Mouse (Mus musculus) CD4-positive helper T cell, adult 2 months (primary cell): Measurements from ENCODE around the gene Ing1.
A peak's percentile ranks its signal among the peaks of the same experiment; 100 is the strongest.
"Not testable (repeated sequence)": the region's sequence is repeated elsewhere in the genome, so short reads cannot be mapped to it uniquely, and the experiment has no call there.

Experiments used
- DNase-seq: peaks from one replicate; pipeline ENCODE4 v3.0.0-alpha.2; 2012; ENCODE audit warnings: low read depth, missing footprints, low spot score

Ing1 gene

DNA sequence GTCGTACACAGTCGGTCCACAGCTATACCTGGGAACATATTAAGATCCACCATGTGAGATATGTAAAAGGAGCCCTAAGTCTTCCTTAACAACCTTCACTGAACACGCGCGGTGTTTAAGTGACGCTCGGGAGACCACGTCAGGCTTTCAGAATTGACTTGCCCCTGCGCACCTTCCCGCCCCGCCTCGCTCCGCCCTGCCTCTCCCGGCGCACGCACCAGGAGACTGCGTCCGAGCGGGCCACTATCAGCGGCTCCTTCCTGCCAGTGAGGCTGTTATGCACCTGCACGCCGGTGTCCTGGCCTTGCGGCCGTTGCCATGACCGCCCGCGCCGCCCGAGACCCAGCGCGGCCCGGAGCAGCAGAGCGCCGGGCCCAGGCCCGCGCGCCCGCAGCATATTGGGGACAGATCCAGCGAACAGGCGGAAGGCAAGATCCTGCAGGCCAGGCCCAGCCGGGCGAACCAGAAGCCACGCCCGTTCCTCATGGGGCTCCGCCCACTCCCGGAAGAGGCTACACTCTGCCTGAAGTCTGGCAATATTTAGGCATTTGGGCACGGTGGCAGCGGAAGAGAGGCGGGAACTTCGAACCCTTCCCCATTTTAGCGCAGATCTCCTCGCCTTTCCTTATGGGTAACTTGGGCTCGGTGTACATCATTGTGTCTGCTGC, 5.0 kb upstream of the Ing1 start, which contains the start of gene Cars2:
Gene Cars2, minus strand, starts transcription at position 503 of the 668 bp plus-strand sequence.
- DNase-seq = peak; percentile 92

DNA sequence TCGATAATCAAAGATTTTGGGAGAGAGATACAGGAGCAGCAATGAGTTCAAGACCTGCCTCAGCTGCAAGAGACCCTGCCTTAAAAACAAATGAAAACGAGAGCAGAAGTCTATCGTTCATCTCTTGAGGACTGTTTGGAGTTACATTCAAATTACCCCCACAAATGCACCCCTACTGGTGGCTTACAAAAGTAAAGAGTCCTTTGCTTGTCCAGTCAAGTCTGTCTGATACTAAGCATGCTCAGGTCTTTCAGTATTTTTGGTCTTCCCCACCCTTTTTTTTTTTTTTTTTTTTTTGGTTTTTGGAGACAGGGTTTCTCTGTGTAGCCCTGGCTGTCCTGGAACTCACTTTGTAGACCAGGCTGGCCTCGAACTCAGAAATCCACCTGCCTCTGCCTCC, 3.9 kb upstream of the Ing1 start:
- not testable (repeated sequence) for DNase-seq

DNA sequence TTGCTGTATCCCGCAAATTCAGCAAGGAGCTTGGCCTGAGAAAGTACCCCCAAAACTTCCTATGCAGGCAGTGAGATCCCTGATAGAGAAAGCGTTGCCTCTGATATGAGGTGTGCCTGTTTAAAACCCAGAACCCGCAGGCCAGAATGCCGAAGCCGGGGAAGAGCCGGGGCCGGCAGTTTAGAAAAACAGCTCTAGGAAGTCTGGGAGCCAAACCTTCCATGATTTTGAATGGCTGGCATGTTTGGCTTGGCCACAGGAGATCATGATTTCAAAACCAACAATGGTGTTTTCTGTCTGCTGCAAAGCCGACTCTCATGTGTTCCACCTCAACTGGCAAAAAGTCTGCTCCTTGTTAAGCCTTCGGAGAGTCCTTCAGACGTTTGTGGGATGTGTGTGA, 3.0 kb upstream of the Ing1 start:
- DNase-seq = no peak

DNA sequence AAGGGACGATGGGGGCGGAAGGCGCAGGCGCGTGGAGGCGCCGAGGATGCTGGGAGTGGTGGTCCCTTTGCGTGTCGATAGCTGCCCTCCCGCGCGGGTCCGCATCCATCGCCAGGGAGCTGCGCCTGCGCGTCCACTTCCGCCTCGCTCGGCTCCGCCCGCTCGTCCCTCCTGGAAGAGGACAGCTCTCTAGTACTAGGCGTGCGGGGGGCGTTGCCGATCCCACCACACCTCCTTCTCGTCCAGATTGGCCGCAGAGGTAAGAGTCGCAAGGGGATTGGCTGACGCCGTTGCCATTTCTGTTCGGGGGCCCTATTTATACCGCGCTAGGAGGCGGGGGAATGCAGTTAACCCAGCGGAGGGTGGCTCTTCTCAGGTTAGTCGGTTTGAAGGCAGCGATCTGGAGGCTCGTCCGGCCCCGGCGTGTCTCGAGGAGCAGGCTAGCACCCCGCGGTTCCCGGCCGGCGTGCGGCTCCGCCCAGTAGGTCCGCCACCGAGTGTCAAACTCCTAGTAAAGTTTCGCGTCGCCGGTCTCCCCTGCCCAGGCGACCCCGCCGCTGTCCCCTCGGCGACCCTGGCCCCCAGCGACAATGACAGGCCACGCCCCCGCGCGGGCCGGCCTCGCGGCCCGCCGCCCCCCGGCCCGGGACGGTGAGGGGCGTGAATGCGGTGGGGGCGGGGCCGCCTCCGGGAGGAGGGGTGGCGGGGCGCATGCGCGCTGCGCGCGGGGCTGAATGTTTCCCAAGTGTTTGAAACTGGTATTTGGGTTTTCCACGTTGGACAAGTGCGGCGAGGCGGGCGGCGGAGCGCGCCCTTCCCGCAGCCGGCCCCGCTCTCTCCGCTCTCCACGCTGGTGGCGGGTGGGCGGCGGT, 585 bp downstream of the Ing1 start:
- peak; percentile 100 for DNase-seq

DNA sequence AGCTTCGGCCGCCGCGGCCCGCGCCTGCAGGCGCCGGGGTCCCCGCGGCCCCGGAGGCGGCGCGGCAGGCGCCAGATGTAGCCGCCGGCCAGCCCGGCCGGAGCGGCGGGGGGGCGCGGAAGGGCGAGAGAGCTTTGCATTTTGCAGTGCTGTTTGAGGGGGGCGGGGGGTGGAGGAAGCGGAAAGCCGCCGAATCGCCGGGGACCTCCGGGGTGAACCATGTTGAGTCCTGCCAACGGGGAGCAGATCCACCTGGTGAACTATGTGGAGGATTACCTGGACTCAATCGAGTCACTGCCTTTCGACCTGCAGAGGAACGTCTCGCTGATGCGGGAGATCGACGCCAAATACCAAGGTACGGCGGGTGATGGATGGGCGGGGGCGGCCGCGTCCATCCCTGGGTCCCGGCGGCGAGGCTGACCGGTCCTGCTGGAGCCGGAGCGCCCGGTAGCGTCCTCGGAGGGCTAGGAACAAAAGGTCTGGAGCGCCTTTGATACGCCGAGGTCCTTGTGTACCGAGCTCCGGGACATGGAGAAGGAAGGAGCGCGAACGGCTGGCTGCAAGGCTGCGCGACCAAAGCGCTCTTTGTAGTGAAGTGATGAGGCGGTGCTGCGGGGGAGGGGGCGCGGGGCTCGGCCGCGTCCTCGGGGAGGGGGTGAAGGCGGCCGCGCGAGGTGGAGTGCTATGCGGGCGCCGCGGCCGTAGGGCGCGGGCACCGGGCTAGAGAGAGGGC, 1.5 kb downstream of the Ing1 start:
- peak; percentile 69 for DNase-seq

DNA sequence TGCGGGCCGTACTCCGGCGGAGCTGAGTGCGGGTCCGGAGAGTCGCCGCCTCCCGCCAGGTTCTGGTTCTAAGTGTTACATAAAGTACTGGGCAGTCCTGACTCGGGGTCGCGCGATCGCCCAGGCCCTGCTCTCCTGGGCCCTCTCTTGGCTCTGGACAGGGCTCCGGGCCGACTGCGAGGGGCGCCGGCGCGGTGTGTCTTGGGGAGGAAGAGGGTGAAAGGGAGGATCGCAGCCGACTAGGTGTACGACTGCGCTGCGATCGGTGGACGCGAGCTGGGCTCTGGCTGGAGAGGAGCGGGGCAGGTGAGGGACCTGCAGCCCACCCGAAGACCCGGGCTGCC, 2.0 kb downstream of the Ing1 start:
- no peak for DNase-seq

DNA sequence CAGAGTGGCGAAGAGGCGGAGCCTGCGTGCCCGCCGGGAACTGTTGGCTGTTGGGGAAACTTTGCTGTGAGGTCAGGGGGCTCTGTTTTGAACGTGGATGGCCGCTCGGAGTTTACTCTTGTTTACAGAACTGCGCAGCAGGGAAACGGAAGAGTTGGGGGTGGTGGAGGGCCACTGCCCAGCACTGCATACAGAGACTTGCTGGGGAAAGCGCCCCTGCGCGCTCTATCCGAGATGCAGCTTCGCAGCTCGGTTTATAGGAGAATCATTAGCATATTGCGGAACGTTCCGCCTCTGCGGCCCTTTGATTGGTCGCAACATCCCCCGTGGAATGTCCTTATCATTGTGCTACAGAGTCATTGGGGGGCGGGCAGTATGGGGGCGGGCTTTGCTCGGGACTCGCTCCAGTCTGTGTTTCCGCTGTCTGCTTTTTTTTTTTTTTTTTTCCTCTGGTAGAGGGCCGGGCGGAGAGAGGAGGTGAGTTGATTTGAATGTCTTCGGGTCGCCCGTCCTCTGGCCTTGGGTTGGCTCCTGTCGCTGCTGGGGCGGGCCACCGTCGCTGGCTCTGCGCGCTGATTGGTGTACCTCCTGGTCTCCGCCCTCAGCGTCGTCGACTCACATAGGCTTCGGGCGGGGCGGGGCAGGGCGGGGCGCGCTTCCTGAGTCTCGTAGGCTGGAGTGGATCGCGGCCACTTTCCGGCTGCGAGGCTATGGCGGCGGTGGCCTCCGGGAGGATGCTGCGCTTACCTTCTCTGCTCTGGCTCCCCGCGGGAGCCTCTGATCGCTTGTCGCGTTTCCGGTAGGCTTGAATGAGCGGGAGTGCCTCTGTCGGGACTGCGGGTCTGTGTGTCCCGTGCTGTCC, 2.6 kb downstream of the Ing1 start:
- DNase-seq = peak; percentile 100

DNA sequence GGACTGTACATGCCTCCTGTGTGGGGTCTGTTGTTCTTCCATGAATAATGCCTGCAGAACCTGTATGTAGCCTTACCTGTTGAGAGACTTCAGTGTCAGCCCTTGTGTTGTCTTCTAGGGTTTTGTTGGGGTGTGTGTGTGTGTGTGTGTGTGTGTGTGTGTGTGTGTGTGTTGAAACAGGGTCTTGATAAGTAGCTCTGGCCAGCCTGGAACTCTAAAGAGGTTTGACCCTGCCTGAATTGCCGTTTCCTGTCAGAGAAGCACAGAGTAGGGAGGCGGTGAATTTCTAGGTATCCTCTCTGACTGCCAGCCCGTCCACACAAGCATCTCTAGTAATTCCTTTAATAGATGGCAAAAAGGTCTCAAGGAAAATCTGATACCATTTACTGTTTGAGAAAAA, 4.1 kb downstream of the Ing1 start:
- no peak for DNase-seq

DNA sequence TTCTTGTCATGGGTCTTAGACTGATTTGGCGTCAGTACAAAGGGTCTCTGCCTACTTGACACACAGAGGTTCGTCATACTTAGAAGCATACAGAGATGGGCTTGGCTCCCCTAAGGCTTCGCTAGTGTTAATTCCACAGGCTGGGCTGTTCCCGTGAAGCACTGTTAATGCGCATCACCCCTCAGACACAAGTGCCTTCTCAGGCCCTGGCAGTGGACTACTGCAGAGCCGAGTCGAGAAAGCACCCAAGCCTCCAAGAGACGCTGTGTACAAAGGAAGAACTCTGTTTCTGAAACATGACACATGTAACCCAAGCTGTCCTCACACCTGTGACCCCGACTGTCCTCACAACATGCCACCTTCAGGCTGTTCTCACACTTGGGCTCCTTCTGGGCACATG, 4.8 kb downstream of the Ing1 start:
- no peak for DNase-seq

DNA sequence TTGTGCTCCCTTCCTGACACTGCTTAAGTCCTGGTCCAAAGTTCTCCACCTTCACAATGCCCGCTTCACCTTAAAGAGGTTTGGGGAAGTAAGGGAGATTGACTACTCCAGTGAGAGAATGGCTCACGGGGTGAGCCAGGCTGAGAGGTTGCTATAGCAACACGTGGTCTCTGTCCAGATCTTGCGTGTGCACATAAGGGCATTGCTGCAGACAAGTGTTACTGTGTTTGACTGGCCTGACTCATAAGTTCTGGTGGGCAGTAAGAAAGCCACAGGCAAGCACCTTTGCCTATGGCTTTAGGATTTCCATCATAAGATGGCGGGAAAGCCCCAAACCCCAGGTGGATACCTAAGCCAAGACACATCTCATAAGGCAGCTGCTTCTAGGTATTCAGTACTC, 8.9 kb downstream of the Ing1 start:
- DNase-seq = no peak

DNA sequence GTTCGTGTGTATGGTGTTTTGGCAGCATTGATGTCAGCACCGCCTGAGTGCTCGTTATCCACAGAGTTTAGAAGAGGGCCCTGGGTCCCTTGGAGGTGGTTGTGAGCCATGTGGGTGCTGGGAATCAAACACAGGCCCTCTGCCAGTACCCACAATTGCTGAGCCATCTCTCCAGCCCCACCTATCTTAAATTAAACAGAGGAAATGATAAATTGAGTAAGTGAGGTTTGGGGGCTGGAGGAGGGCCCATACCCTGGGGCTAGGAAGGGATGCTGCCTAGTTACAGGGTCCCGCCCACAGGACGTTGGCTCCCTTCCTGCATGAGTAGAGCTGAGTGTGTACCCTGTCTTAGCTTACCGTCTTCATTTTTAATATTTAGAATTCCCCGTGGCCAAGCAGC, 9.3 kb downstream of the Ing1 start:
- DNase-seq = no peak

DNA sequence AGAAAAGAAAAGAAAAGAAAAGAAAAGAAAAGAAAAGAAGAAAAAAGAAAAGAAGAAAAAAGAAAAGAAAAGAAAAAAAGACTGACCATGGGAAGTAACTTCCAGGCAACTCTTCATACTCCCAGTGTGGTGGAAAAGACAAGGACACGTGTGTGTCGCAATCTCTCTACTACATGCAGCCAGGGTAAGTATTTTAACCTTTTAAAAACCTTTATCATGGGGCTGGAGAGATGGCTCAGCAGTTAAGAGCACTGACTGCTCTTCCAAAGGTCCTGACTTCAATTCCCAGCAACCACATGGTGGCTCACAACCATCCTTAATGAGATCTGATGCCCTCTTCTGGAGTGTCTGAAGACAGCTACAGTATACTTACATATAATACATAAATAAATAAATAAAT, 12.8 kb downstream of the Ing1 start:
- not testable (repeated sequence) for DNase-seq

DNA sequence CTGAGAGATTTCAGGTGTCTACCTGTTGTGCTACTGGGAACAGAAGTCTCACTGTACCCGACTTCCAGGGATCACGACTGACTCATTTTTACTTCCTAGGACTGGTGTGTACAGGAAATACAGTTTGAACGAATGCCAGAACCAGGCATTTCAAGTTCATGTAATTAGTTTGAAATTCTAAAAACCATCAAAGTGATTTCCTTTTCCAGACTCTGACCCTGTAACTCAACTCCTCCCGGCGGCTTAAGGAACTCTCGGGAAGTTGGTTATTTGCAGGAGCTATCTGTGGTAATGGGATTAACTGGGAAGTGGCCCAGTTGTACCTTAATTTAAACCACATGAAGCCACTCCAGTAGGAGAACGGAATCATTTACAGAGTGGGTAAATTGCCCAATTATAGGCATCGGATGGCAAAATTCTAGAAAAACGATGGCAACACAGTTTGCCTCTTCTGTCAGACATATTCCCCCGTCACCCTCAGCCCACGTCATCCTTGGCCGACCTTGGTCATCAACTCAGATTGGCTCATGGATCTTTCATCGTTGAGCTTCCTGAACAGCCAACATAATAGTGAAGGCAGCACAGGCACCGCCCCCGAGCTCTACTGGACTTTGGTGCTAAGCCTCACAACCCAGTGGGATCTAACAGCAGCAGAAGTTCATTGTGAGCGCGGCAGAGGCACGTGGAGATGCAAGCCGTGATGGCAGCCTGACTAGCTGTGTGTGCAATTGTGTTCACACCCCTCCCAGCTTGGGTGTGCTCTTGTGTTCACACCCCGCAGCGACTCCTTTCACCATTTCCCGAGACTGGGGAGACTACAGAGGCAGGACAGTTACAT, 14.1 kb downstream of the Ing1 start:
- DNase-seq = no peak

DNA sequence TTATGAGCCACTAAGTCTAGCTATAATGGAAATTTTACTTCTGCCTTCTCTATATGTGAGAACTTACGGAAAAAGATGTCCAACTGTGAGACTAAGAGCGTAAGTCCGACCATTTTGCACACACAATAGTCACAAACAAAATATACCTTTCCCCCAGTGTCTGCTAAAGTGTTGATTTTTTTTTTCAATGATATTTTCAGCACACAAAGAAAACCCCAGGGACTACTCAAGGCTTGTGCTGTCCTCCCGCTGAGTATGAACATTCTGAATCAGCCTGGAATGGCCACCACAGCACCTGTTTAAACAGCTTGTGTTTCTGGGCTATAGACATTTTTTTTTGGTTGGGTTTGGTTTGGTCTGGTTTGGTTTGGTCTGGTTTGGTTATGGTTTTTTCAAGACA, 15.4 kb downstream of the Ing1 start:
- DNase-seq = no peak

DNA sequence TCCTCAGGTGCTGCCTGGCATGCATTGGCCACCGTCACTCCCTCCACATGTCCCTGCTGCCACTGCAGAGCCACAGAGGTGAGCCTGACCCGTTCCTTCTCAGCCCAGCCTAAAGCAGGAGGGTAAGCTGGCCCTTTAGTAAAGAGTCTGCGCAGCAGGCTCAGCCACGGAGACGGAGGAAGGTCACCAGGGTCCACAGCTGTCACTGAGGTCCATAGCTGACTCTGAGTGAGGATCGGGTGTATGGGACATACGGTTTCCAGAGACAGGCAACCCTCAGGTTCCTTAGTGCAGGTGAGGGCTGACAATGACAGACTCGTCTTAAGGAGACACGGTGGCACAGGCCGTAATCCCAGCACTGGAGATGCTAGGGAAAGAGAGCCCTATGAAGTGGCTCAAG, 16.6 kb downstream of the Ing1 start:
- DNase-seq = no peak

DNA sequence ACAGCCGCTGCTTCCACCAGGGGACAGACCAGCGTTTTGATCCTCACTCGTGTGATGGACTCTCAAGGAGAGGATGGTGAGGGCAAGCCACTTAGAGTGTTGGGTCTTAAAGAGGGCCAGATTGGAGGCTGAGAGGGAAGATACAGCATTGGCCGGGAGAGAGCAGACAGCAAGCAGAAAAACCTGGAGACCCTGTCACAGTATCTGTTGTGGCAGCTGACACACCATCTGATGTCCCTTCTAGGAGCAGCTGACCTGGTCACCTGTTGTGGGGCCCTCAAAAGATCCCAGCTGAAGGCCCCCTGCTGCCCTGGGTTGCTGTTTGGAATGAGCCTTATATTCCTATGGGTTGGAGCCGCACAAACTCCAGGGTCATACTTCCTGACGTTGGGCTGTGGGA, 17.1 kb downstream of the Ing1 start:
- DNase-seq = no peak

DNA sequence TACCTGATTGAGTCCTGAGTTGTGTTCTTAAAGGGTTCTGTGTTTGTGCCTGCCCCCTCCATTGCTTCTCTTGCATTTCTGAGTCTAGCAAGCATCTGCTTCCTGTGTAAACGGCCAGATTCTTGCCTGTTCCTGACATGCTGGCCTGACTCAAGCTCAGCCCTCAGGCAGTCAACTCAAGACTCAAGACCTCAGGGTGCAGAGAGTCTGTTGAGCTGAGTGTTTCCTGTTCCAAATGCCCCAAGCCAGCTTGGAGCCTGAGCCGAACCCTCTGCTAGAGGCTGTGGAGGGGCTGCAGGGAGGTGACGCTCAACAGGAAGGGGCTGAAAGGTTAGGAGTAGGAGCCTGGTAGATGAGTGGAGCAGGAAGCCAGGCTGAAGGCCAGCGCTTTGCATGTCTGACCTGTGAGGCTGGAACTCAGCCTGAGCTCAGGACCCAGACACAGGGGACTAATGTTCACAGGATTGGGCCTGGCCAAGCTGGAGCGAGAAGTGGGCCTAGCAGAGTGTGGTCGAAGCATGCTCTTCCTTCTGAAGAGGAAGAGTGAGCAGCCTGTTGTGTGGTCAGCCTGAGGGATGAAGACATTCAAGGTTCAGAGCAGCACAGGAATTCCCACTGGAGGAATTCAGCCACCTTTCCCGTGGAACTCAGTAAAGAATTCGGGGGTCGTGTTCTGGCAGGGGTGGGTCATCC, 19.7 kb downstream of the Ing1 start:
- DNase-seq = no peak

DNA sequence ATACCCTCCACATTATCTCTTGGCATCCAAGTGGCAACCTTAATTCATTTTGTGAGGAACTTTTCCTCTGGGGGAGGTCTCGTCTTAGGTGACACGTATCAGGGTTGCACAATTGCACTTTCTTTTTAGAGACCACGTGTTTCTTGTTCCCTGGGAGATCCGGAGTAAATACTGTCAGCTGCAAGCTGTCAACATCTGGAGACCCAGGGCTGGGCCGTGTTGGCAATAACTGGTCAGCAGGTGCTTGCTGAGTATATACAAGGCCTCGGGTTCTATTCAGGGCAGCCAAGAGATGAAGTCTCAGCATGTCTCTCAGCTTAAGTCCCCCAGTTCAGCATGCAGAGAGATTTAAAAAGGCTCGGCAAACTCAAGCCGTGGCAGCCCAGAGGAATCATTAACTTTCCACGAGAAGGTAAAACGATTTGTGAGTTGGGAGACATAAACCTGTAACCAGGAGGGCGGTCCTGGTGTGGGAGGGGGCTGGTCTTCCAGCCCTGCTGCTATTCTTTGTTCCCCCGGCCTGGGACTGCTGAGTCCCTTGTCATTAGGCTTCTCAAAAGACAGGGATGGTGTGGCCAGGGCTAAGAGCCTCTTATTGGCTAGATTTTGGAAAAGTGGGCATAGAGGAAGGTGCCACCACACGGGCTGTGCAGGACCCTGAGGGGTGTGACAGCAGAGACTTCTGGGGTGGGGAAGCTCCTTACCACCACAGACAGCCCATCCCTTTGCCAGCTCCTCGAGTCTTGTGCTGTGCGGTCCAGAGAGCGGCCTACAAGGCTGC, 20.4 kb downstream of the Ing1 start:
- DNase-seq = no peak
